Mouse (Mus musculus): Measurements from ENCODE around the gene March11. TPM values are rescaled to one million over a fixed set of nuclear protein-coding genes. Genes with fewer than 3 reads are reported as not detected.

Gene March11
- polyA plus RNA-seq (2017; shearing (Covaris generic)), result not detected

GRCm38 (mm10) chr15:26308629-26309230, at the start of gene March11:
TSS of gene March11 (plus strand) at chr15:26309048.

Measured in CD4-positive, CD25-positive, alpha-beta regulatory T cell, adult 9 weeks (primary cell).